Mouse (Mus musculus) common myeloid progenitor, adult 5-6 weeks (primary cell): ENCODE measurements around the gene Tnfaip6. TPM values are rescaled to one million over a fixed set of nuclear protein-coding genes. Genes with fewer than 3 reads are reported as not detected.
"Not testable (repeated sequence)": the region's sequence is repeated elsewhere in the genome, so short reads cannot be mapped to it uniquely, and the experiment has no call there.

ENCODE experiments used
- ATAC-seq: replicated peaks from 2 replicates; pipeline ENCODE4 v1.8.0; 2016; ENCODE audit warnings: low read depth, mild to moderate bottlenecking, moderate TSS enrichment, inconsistent platforms; ENCODE audit not compliant: poor library complexity, severe bottlenecking
- total RNA-seq: library from RNA; stranded (forward); fragments of 200-1000, 187-1606 nt; gene quantifications from 2 replicates; pipeline ENCODE4 v1.2.3, GENCODE M21; 2017

Gene Tnfaip6
- not detected in 2 replicates for total RNA-seq

DNA sequence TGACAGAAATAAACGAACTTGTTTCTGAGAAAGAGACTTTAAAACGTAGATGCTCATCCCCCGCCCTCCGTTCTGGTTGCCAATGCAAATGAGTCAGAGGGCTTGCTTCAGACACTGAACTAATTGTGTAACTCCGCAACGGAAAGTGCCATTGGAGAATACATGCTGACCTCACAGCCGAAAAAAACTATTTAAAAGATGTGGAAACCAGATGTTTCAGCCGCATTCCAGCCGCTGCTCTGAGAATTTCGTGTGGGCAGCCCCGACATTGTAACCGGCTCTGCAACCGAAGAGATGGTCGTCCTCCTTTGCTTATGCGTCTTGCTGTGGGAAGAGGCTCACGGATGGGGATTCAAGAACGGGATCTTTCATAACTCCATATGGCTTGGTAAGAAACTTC lies at the start of gene Tnfaip6:
Gene Tnfaip6 (plus strand): TSS at position 128 of the 400 bp plus-strand sequence.
- peak; percentile 95 for ATAC-seq

DNA sequence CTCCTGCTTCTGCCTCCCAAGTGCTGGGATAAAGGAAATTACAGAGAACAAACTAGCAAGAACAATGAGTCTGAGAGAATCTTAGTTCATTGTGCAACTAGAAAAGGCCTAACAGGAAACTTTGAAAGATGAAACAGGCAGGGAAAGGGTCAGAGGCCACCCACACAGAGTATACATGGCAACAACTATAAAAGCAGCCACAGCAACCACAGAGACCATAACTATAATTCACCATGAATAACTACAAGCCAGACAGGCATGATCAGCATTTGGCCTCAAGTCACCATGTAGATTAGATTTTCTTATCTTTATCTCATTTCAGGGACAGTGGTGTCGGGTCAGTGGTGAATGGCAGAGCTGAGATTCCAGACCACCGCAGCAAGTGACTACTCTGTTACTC lies 48.2 kb upstream of the Tnfaip6 start:
- no peak for ATAC-seq

DNA sequence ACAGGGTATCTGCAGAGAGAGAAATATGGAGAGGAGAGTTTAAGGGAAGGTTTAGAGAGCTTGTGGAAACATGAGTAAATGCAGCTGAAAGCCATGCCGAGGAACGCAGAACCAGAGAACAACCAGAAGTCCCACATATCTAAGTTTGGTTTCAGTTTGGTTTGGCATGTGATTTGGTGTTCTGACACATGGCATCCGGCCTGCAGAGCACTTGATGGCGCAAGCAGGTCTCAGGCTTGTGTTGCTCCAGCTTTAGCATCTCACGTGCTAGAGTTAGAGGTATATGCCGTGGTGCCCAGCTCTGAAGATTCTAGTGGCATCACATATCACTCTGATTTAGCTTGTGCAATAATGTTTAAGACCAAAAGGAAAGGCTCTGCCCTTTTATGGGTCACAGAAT lies 46.4 kb upstream of the Tnfaip6 start:
- peak; percentile 72 for ATAC-seq

DNA sequence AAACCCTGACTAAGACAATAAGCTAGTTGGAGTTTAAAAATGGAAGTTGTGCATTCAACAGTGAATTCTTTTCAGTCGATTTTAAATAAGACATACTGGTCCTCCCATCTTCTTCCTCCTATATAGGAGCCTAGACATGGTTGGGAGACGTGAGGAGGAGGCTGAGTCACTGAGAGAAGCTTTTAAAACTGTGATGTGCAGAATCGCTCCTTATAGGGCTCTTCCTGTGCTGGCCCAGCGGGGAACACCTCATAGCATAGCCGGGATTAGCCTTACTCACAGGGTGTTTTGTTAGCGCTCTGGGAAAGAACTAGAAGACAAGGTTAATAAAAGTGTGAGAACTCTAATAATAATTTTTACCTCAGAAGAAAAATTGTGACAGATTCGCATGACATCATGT lies 37.8 kb upstream of the Tnfaip6 start:
- no peak for ATAC-seq

DNA sequence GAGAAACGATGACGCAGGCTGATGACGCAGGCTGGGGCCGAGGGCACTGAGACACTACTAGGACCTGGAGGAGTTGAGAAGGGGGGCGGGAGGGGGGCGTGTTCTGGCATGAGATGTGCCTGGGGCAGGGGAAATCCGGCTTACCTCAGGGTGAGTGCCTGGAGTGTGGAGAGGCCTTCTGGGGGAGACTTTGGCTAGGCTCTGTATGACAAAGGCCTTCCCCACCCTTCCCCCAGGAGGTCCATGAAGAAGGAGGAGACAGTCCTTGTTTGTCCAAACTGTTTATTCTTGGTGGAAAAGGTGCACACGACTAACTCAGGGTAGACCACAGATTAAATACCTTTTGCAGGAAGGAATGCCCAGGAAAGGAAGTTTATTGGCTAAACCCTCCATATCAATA lies 36.3 kb upstream of the Tnfaip6 start:
- ATAC-seq, result no peak

DNA sequence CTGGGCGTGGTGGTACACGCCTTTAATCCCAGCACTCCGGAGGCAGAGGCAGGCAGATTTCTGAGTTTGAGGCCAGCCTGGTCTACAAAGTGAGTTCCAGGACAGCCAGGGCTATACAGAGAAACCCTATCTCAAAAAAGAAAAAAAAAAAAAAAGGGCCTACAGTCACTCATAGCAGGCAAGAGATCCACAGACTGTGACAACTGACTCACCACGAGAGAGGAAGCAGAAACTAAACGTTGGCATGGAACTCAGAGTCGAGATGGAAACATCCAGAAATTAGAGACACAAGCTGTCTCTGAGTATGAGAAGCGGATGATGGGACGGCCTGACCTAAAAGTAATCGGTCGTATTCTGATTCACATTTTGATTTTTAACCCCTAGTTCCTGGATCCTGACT lies 35.5 kb upstream of the Tnfaip6 start:
- ATAC-seq, result not testable (repeated sequence)

DNA sequence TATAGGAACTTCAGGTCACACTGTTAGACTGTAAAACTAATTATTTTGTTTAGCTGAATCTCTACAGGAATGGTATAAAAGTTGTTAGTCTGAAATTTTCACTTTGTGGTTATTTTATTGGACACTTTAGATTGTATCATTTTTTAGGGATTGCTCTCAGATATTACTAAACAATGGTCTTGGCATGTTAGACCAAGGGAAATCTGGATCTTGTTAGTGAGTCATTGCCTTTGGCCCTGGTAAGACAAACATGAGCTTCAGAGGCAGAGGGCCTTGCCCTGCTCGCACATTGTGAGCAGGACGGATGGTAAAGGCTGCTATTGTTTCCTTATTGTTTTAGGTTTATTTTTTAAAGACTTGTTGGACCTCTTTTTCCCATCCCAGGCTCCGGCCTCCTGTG lies 31.4 kb upstream of the Tnfaip6 start:
- no peak for ATAC-seq

DNA sequence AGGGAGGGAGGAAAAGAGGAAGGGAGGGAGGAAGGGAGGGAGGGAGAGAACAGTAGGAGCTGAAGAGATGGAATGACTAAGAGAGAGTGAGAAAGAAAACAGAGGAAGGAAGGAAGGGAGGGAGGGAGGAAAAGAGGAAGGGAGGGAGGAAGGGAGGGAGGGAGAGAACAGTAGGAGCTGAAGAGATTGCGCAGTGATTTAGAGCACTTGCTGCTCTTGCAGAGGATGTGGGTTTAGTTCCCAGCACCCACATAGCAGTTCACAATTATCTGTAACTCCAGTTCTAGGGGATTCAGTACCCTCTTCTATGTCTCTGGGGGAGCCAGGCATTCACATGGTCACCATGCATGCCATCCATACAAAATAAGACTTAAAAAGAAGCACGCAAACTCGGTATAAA lies 26.0 kb upstream of the Tnfaip6 start:
- not testable (repeated sequence) for ATAC-seq

DNA sequence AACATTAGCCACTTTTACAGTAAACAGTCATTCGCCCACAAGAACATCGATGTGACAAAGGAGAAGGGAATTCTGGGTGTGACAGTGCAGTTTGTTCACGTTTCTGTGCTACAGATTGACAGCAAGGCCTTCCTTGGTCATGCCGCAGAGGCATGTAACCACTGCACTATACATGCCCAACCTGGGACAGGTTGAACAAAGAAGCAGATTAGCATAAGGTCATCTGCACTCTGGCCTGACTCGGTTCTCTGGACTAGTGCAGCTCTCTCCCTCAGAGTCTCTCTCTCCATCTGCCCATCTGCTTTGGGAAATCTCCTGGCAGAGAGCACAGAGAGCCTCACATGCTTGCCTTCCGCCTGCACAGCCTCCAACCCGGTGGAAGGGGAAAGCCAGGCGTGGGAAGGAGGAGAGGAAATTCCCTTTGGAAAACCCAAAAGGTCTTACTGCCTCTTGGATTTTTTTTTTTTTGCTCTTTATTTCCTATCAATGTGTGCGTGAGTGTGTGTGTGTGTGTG lies 24.4 kb upstream of the Tnfaip6 start:
- ATAC-seq, result no peak

DNA sequence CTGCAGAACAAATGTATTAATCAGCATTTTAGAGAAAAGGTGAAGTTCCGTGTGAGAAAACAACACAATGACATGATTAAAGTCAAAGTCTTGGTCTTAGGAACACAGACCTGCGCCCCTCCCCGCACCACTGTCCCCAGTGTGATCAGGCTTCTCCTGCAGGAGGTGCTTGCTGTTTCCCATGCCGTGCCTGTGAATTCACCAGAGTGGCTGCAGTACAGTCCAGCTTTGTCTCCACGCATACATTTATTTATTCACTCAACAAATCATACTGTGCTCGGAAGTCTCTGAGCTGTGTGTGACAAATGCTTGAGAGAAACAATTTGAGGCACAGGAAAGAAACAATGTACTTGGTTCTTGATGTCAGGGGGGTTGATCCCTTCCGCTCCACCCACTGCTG lies 21.4 kb upstream of the Tnfaip6 start:
- ATAC-seq, result no peak

DNA sequence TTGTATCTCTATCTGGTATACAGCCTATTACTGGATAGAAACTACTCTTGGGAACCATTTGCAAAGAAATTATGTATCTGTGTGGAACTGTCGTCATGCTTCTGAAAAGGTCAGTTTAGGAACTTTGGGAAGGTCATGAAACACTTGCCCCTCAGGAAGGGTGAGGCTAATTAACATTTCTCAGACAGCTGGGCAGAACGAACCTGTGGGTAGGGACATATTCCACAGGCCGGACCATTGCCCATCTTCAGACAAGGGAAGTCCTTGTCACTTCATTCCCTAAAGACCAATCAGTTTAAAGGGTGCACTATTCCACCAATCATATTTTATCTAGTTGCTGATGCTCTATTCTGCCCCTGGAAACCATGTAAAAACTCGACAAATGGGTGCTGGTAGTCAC lies 10.7 kb upstream of the Tnfaip6 start:
- no peak for ATAC-seq

DNA sequence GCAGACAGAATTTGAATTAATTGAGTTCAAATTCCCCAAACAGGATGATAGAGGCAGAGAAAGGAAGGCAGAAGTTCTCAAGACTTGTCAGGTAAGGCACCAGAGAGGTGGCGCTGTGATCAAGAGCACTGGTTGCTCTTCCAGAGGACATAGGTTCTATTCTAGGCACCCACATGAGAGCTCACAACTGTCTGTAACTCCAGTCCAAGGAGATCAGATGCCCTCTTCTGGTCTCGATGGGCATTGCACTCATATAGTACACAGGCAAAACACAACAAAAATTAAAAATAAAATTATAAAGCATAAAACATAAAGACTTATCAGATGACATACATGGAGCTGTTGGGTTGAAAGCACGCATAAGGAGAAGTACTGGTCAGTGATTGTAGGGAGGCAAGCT lies 8.4 kb upstream of the Tnfaip6 start:
- ATAC-seq, result no peak

DNA sequence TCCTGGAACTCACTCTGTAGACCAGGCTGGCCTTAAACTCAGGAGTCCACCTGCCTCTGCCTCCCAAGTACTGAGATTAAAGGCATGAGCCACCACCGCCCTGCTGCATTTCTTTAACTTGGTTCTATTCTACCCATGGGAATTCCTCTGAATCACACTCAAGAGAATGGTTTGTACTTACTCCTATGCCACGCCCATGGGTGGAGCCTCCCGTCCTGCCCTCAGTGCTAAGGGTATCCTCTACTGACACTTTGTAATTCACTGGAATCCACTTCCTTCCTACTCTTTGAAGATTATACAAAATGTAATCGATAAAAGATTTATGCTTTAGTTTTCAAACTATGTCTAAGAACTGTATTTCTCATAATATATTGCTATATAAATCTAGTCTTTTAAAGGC lies 6.3 kb upstream of the Tnfaip6 start:
- ATAC-seq, result no peak

DNA sequence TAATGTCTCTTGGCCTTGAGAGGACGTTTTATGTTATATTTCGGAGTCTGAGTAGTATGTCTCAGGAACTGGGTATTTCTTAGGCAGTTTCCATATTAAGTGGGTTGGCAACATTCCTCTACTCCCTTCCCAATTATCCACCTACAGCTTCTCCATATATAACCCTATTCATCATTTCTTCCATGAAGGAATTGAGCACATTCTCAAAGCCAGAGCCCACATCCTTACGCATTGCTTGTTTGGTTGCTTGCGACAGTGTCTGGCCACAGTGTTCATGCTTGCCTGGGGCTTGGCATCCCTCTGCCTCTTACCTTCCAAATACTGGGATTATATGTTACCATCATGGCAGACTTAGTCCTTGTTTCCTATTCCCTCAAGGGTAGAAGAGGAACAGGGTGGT lies 3.2 kb upstream of the Tnfaip6 start:
- ATAC-seq, result no peak

DNA sequence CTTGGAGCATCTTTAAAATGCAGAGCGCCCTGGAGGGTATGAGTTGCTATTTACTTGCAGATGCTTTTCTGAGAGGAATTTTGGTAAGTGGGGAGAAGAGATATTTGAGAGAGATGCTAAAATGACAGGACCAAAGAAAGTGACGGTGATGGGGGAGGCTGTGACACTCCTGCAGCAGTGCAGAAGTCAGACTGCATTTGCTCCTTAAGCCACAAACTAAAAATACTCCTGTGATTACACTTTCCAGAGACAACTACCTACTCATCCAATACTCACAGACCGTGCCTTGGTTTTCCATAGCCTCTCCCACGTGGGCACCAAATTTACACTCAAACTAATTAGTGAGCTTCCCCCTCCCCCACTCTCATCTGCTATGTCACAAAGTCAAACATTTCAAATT lies 2.7 kb upstream of the Tnfaip6 start:
- ATAC-seq, result no peak

DNA sequence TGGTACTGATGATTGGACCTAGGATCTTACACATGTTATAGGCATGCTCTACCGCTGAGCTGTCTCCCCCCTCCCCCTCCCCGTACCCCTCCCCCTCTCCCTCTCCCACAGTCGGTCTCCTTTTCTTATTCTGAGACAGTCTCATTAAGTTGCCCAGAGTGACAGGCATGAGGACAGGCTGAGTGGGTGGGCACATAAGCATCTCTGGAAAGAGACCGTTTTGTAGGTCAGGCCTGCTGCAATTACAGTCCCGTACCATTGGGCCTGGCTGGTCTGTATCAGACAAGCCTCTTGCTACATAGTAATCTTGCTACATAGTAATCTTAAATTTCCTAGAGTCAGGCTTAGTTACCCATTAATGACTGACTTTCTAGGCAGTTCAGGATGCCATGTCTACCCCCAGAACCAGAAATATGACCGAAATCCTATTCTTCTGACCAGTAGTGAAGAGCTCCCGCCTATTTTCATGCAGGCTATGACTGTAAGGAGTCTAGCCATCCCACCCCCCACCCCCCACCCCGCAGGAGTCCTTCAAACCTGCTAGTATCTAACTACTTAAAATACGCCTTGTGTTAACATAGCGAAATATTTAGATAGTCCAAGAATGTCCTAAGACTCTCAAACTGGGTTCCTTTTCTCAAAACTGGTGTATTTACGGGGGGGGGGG lies 747 bp upstream of the Tnfaip6 start:
- no peak for ATAC-seq

DNA sequence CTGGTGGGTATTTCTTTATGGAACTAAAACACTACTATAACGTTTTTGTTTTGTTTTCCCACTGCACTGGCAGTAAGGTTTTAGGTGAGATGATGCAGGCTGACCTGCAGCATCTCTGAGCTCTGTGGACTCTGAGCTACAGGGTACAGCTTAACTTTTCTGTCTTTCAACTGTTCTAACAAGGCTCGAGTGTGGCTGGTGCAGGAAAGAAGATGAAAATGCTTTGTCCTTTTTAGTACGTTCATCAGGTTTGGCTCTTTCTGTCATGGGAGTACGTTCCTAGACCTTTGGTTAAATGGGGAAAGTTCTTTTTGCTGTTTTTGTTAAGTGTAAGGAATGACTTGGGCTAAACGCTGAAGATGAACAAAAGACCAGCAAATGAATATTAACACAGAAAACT lies 749 bp downstream of the Tnfaip6 start:
- ATAC-seq, result no peak

DNA sequence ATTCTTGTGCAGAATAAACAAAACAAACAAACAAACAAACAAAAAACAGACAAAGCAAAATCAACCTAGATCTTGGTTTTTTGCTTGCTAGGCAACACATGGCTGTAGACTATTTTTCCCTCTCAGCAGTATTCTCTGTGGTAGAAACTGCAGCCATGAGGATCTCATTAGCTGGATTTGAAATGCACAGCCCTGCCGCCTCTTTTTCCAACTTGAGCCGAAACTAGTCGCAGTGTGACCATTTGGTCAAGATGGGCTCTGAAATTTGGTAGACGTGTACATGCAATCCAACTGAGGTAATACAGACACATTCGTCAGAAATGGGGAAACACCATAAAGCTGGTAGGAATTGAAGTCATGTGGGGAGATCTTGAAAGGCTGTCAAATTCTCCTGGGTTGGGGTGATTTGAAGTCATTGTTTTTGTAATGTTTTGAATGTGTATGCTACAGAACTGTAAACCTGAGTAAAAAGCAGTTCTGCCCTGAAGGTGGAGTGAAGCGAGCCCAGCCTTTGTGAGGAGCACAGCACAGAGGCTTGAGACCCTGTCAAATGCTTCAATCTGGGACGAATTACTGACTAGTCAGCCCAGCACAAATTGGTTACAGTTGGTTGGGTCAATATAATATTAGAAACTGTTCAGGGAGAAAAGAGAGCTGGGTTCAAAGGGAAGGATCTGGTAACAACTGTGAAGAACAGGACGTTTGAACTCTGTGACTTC lies 1.4 kb downstream of the Tnfaip6 start:
- no peak for ATAC-seq

DNA sequence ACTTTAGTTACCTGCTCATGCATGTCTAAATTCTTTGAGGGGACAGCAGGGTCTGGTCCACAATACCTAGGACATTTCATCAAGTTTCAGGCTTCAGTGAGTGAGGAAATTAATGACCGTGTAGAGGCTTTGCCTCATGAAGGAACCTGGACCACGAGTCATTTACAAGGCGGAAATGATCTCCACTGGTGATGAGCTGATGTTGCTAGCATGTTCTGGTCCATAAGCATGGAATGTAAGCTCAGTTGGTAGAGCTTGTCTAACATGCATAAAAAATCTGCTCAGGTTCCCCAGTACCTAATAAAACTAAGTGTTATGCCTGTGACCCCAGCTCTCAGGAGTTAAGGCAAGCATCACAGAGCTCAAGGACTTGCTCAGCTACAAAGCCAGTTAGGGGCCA lies 4.3 kb downstream of the Tnfaip6 start:
- ATAC-seq, result no peak

DNA sequence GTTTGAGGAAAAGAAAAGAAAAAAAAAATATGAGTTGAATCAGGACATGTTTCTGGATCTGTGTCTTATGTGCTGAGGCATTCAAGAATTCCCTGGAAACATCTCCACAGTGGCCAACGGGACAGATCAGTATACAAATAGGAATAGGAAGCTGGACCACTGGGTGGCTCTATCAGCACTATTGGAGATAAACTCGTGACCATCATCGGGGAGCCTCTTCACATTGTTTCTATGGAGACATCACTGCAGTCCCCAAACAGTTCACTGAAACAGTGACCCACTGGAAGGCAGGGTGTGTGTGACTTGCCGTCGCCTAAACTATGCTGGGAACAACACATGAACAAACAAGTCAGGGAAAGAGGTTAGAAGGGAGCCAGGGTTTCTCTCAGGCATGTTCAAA lies 4.9 kb downstream of the Tnfaip6 start:
- no peak for ATAC-seq

DNA sequence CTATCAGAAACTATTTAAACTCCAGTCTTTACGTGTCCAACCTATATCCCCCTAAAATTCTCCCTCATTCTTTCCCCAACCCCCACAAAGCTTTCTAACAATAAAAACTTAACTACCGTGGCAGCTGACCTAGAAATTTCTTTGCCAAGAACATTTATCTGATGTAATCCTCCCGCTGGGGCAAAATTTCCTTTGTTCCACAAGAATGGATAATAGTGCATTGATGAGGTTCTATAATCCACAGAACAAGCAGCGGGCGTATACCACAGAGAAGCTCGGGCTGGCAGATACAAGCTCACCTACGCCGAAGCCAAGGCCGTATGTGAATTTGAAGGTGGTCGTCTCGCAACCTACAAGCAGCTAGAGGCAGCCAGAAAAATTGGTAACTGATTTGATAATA lies 5.7 kb downstream of the Tnfaip6 start:
- ATAC-seq, result no peak

DNA sequence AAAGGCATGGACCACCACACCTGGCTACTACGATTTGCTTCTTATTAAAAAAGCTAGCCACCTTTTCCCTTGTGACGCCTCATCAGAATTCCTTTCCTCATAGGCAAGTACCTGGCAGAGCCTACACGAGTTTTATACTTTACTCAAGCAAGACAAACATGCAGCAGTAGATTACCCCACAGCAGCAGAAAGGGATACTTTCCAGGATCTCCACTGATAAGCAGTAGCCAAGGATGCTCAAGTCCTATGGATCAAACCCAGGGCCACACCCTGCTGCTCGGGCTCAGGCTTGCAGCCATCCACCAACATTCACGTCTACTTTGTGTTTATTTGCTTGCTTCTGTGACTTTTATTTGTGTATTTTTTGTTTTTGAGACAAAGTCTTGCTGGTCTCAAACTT lies 8.2 kb downstream of the Tnfaip6 start:
- ATAC-seq, result no peak
